Mouse (Mus musculus): Measurements from ENCODE around the gene Klrg2. TPM values are rescaled to one million over a fixed set of nuclear protein-coding genes. Genes with fewer than 3 reads are reported as not detected.

The Klrg2 gene
- total and polyA plus RNA-seq, 3 experiments, result 0.12 to 0.34 (median 0.27) TPM

DNA sequence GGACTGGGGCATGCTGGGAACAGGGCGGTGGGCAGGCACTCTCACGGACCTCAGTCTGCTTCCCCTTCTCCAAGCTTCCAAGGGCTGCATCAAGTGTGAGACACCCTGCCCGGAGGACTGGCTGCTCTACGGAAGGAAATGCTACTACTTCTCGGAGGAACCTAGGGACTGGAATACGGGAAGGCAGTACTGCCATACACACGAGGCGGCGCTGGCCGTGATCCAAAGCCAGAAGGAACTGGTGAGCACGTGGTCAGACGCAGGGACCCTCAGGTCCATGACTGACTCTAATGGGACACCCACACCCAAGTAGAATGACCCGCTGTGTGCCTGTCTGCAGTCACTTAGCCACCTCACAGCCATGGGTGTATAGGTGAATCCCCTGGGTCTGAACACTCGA lies 39.7 kb upstream of the Klrg2 start:
- TF ChIP-seq PAX5 (IDR thresholded peaks at IDR 0.05; ENCODE audit: low read length) (no peak), NELFE (IDR thresholded peaks at IDR 0.05; ENCODE audit: low read depth, low read length) (no peak), UBTF (IDR thresholded peaks at IDR 0.05; ENCODE audit: low read depth, low read length) (no peak), TBP (conservative IDR thresholded peaks at IDR 0.05; ENCODE audit: low read depth, low read length) (no peak), IRF4 (IDR thresholded peaks at IDR 0.05; ENCODE audit: low read depth, low read length) (no peak), SIN3A (IDR thresholded peaks at IDR 0.05; ENCODE audit: low read length) (no peak), POLR2A (IDR thresholded peaks at IDR 0.05; ENCODE audit: low read depth, low read length) (no peak)
- in situ Hi-C loops (cut with MboI; ENCODE audit: low pct_ligation_motif_present, low pct_unique_long_range_greater_than_20kb, low sequenced_read_pairs), result no loop called here
- DNase-seq (ENCODE audit: extremely low read depth), result no peak

DNA sequence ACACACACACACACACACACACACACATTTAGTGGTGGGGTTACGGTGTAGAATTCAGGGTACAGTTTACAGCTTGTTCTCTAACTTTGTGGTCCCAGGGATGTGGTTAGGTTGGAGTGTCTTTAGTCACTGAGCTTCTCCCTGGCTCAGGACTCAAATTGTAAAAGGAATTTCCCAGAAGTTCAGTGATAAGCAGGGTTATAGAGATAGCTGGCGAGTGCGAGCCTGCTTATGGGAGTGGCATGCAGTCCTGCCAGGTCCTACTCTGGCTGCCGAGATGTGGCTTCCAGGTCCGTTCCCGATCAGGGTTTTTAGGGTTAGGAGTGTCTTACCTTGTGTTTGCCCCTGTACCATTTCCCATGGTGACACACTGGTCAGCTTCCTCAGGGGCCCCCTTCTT lies 39.2 kb upstream of the Klrg2 start:
- Histone ChIP-seq H3K27ac (ENCODE audit: insufficient read depth, low read depth) (no peak overlapping the region), H3K4me1 (ENCODE audit: control insufficient read depth in 1 of 2, insufficient read depth in 2 of 2) (peaks cover 0 to 9% of the 10 kb centered on the region in 2 experiments; a peak in 2 of 4 replicates), H3K9ac (ENCODE audit: insufficient read depth, low read depth) (no peak overlapping the region), H3K79me2 (replicated peaks; ENCODE audit: control insufficient read depth, extremely low read depth, insufficient read depth, poor library complexity, severe bottlenecking) (no peaks in the 10 kb centered on the region), H3K9me3 (replicated peaks; ENCODE audit: low read length) (no peaks in the 10 kb centered on the region), H3K27me3 (replicated peaks) (no peaks in the 10 kb centered on the region), H3K36me3 (replicated peaks in 1 of 2; ENCODE audit: control insufficient read depth in 1 of 2, insufficient read depth in 1 of 2, low read length in 1 of 2) (no peaks in the 10 kb centered on the region), H3K4me2 (ENCODE audit: insufficient read depth, low read depth, poor library complexity, severe bottlenecking) (no peak overlapping the region), H3K4me3 (replicated peaks in 1 of 3; ENCODE audit: low read depth in 2 of 3, low read length in 2 of 3, poor library complexity in 1 of 3) (no peak overlapping the region)
- dilution Hi-C loops (cut with MboI; ENCODE audit: extremely low pct_ligation_motif_present, extremely low pct_unique_long_range_greater_than_20kb, low sequenced_read_pairs) (no loop called here), in situ Hi-C loops (cut with MboI; ENCODE audit: low pct_ligation_motif_present, low pct_unique_long_range_greater_than_20kb, low sequenced_read_pairs) (no loop called here)
- DNase-seq (ENCODE audit: extremely low read depth), result no peak
- TF ChIP-seq RCOR1 (conservative IDR thresholded peaks at IDR 0.05; ENCODE audit: low read depth, low read length) (no peak), GABPA (IDR thresholded peaks at IDR 0.05; ENCODE audit: insufficient replicate concordance, low read depth, low read length) (no peak), TCF12 (IDR thresholded peaks at IDR 0.05; ENCODE audit: low read depth, low read length) (no peak), UBTF (IDR thresholded peaks at IDR 0.05; ENCODE audit: low read depth, low read length) (no peak), MAFK (IDR thresholded peaks at IDR 0.05; ENCODE audit: insufficient replicate concordance, low read length) (no peak)

More for the DNA sequence above, 39.7 kb upstream of the Klrg2 start:
- no peaks in the 10 kb centered on the region for H3K9me3 ChIP-seq (replicated peaks; ENCODE audit: low read length)
- H3K4me1 ChIP-seq (ENCODE audit: control insufficient read depth in 1 of 2, insufficient read depth in 2 of 2), result peaks cover 0 to 9% of the 10 kb centered on the region in 2 experiments; a peak in 2 of 4 replicates
- H3K4me2 ChIP-seq (ENCODE audit: insufficient read depth, low read depth, poor library complexity, severe bottlenecking), result no peak overlapping the region
- H3K36me3 ChIP-seq (replicated peaks in 1 of 2; ENCODE audit: control insufficient read depth in 1 of 2, insufficient read depth in 1 of 2, low read length in 1 of 2), result no peaks in the 10 kb centered on the region
- dilution Hi-C loops (cut with MboI; ENCODE audit: extremely low pct_ligation_motif_present, extremely low pct_unique_long_range_greater_than_20kb, low sequenced_read_pairs), result no loop called here
- no peak overlapping the region for H3K4me3 ChIP-seq (replicated peaks in 1 of 3; ENCODE audit: low read depth in 2 of 3, low read length in 2 of 3, poor library complexity in 1 of 3)
- no peak overlapping the region for H3K27ac ChIP-seq (ENCODE audit: insufficient read depth, low read depth)
- no peaks in the 10 kb centered on the region for H3K79me2 ChIP-seq (replicated peaks; ENCODE audit: control insufficient read depth, extremely low read depth, insufficient read depth, poor library complexity, severe bottlenecking)
- no peaks in the 10 kb centered on the region for H3K27me3 ChIP-seq (replicated peaks)
- no peak overlapping the region for H3K9ac ChIP-seq (ENCODE audit: insufficient read depth, low read depth)

DNA sequence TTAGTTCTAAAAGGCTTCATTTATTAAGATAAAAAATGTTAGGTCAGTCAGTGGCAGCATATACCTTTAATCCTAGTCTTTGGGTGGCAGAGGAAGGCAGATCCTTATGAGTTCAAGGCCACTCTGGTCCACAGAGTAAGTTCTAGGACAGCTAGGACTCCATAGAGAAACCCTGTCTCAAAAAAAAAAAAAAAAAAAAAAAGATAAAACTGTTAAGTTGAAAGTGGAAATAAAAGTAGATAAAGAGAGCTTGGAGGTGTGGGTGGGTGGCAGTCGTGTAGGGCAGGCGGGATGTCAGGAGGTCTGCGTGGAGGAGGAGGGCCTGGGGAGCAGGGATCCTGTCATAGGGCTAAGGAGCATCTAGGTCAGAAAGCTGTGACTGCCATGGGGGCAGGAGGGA lies 35.0 kb upstream of the Klrg2 start:
- Histone ChIP-seq H3K27me3 (replicated peaks) (no peaks in the 10 kb centered on the region), H3K4me3 (replicated peaks in 1 of 3; ENCODE audit: low read depth in 2 of 3, low read length in 2 of 3, poor library complexity in 1 of 3) (no peak overlapping the region), H3K36me3 (replicated peaks in 1 of 2; ENCODE audit: control insufficient read depth in 1 of 2, insufficient read depth in 1 of 2, low read length in 1 of 2) (no peaks in the 10 kb centered on the region), H3K9me3 (replicated peaks; ENCODE audit: low read length) (no peaks in the 10 kb centered on the region), H3K4me2 (ENCODE audit: insufficient read depth, low read depth, poor library complexity, severe bottlenecking) (no peak overlapping the region), H3K4me1 (ENCODE audit: control insufficient read depth in 1 of 2, insufficient read depth in 2 of 2) (peaks cover 4 to 7% of the 10 kb centered on the region in 2 experiments; a peak in 3 of 4 replicates), H3K79me2 (replicated peaks; ENCODE audit: control insufficient read depth, extremely low read depth, insufficient read depth, poor library complexity, severe bottlenecking) (no peaks in the 10 kb centered on the region), H3K27ac (ENCODE audit: insufficient read depth, low read depth) (no peak overlapping the region), H3K9ac (ENCODE audit: insufficient read depth, low read depth) (no peak overlapping the region)
- no peak for TF ChIP-seq RCOR1 (conservative IDR thresholded peaks at IDR 0.05; ENCODE audit: low read depth, low read length)
- no peak for TF ChIP-seq UBTF (IDR thresholded peaks at IDR 0.05; ENCODE audit: low read depth, low read length)
- dilution Hi-C loops (cut with MboI; ENCODE audit: extremely low pct_ligation_motif_present, extremely low pct_unique_long_range_greater_than_20kb, low sequenced_read_pairs), result no loop called here
- in situ Hi-C loops (cut with MboI; ENCODE audit: low pct_ligation_motif_present, low pct_unique_long_range_greater_than_20kb, low sequenced_read_pairs), result no loop called here
- no peak for DNase-seq (ENCODE audit: extremely low read depth)

All from CH12.LX (cell line).